Mouse (Mus musculus): ENCODE measurements at regions not wholly inside any gene's neighbourhood (a gene's known extent, or its start where the extent isn't known, plus 50 kb on each side); places are given as distances from the start of the nearest gene placed in this dataset.

- Histone ChIP-seq H3K9ac (ENCODE audit: insufficient read depth, low read depth) (no peak overlapping the region), H3K9me3 (replicated peaks; ENCODE audit: low read length) (no peaks in the 10 kb centered on the region), H3K27ac (ENCODE audit: insufficient read depth, low read depth) (no peak overlapping the region), H3K36me3 (replicated peaks in 1 of 2; ENCODE audit: control insufficient read depth in 1 of 2, insufficient read depth in 1 of 2, low read length in 1 of 2) (no peaks in the 10 kb centered on the region), H3K4me3 (replicated peaks in 1 of 3; ENCODE audit: low read depth in 2 of 3, low read length in 2 of 3, poor library complexity in 1 of 3) (no peak overlapping the region), H3K4me1 (ENCODE audit: control insufficient read depth in 1 of 2, insufficient read depth in 2 of 2) (peaks cover 10 to 35% of the 10 kb centered on the region in 2 experiments), H3K27me3 (replicated peaks) (no peaks in the 10 kb centered on the region), H3K4me2 (ENCODE audit: insufficient read depth, low read depth, poor library complexity, severe bottlenecking) (no peak overlapping the region), H3K79me2 (replicated peaks; ENCODE audit: control insufficient read depth, extremely low read depth, insufficient read depth, poor library complexity, severe bottlenecking) (no peaks in the 10 kb centered on the region)
- in situ Hi-C loops (cut with MboI; ENCODE audit: low pct_ligation_motif_present, low pct_unique_long_range_greater_than_20kb, low sequenced_read_pairs) (no loop called here), dilution Hi-C loops (cut with MboI; ENCODE audit: extremely low pct_ligation_motif_present, extremely low pct_unique_long_range_greater_than_20kb, low sequenced_read_pairs) (no loop called here)
- DNase-seq (ENCODE audit: extremely low read depth) = no peak
- TF ChIP-seq MYC (IDR thresholded peaks at IDR 0.05; ENCODE audit: low read depth, low read length) (no peak), MAZ (IDR thresholded peaks at IDR 0.05; ENCODE audit: low read depth, low read length) (no peak), TCF12 (IDR thresholded peaks at IDR 0.05; ENCODE audit: low read depth, low read length) (no peak), IRF4 (IDR thresholded peaks at IDR 0.05; ENCODE audit: low read depth, low read length) (no peak), POLR2A (IDR thresholded peaks at IDR 0.05; ENCODE audit: low read depth, low read length) (no peak), MEF2A (IDR thresholded peaks at IDR 0.05; ENCODE audit: borderline replicate concordance, low read depth, low read length) (no peak), CHD1 (IDR thresholded peaks at IDR 0.05; ENCODE audit: low read depth, low read length) (no peak), RAD21 (IDR thresholded peaks at IDR 0.05; ENCODE audit: low read depth, low read length) (no peak), CTCF (conservative IDR thresholded peaks at IDR 0.05 in 1 of 2, IDR thresholded peaks at IDR 0.05 in 1 of 2; ENCODE audit: low read depth in 2 of 2, low read length in 2 of 2) (no peak), TBP (conservative IDR thresholded peaks at IDR 0.05; ENCODE audit: low read depth, low read length) (no peak), JUN (IDR thresholded peaks at IDR 0.05; ENCODE audit: insufficient read depth, low read depth, low read length) (no peak), SIN3A (IDR thresholded peaks at IDR 0.05; ENCODE audit: low read length) (no peak)
Measured at GRCm38 (mm10) chr15:5511046-5511445, 267.1 kb upstream of the Ptger4 start.

- Histone ChIP-seq H3K4me3 (replicated peaks in 1 of 3; ENCODE audit: low read depth in 2 of 3, low read length in 2 of 3, poor library complexity in 1 of 3) (peak overlapping the region in 1 of 3 experiments; percentile 20), H3K27me3 (replicated peaks) (no peaks in the 10 kb centered on the region), H3K36me3 (replicated peaks in 1 of 2; ENCODE audit: control insufficient read depth in 1 of 2, insufficient read depth in 1 of 2, low read length in 1 of 2) (no peaks in the 10 kb centered on the region), H3K4me1 (ENCODE audit: control insufficient read depth in 1 of 2, insufficient read depth in 2 of 2) (peaks cover 15 to 44% of the 10 kb centered on the region in 2 experiments), H3K27ac (ENCODE audit: insufficient read depth, low read depth) (no peak overlapping the region), H3K9me3 (replicated peaks; ENCODE audit: low read length) (no peaks in the 10 kb centered on the region), H3K79me2 (replicated peaks; ENCODE audit: control insufficient read depth, extremely low read depth, insufficient read depth, poor library complexity, severe bottlenecking) (no peaks in the 10 kb centered on the region), H3K9ac (ENCODE audit: insufficient read depth, low read depth) (no peak overlapping the region), H3K4me2 (ENCODE audit: insufficient read depth, low read depth, poor library complexity, severe bottlenecking) (peak overlapping the region; percentile 0; the same call in 1 of the 2 replicates)
- peak; percentile 35 for DNase-seq (ENCODE audit: extremely low read depth)
- dilution Hi-C loops (cut with MboI; ENCODE audit: extremely low pct_ligation_motif_present, extremely low pct_unique_long_range_greater_than_20kb, low sequenced_read_pairs) = no loop called here
- in situ Hi-C loops (cut with MboI; ENCODE audit: low pct_ligation_motif_present, low pct_unique_long_range_greater_than_20kb, low sequenced_read_pairs) = no loop called here
- TF ChIP-seq RCOR1 (conservative IDR thresholded peaks at IDR 0.05; ENCODE audit: low read depth, low read length) (no peak), MXI1 (IDR thresholded peaks at IDR 0.05; ENCODE audit: low read depth, low read length) (no peak), MAZ (IDR thresholded peaks at IDR 0.05; ENCODE audit: low read depth, low read length) (no peak), TCF12 (IDR thresholded peaks at IDR 0.05; ENCODE audit: low read depth, low read length) (peak; percentile 21; the same call in 1 of the 2 replicates), ETS1 (conservative IDR thresholded peaks at IDR 0.05; ENCODE audit: low read depth, low read length) (peak; percentile 85), USF2 (conservative IDR thresholded peaks at IDR 0.05; ENCODE audit: low read depth, low read length) (no peak), JUND (conservative IDR thresholded peaks at IDR 0.05; ENCODE audit: low read depth, low read length) (peak; percentile 95), ZC3H11A (IDR thresholded peaks at IDR 0.05; ENCODE audit: low read depth, low read length) (no peak), NRF1 (IDR thresholded peaks at IDR 0.05; ENCODE audit: low read depth, low read length) (no peak), ELF1 (IDR thresholded peaks at IDR 0.05; ENCODE audit: low read depth, low read length) (no peak), ZNF384 (IDR thresholded peaks at IDR 0.05; ENCODE audit: low read depth, low read length) (peak; percentile 95), CHD2 (IDR thresholded peaks at IDR 0.05; ENCODE audit: low read length) (no peak), MAX (IDR thresholded peaks at IDR 0.05; ENCODE audit: low read length) (peak; percentile 59; the same call in 1 of the 2 replicates), BHLHE40 (IDR thresholded peaks at IDR 0.05; ENCODE audit: low read depth, low read length) (peak; percentile 85), MEF2A (IDR thresholded peaks at IDR 0.05; ENCODE audit: borderline replicate concordance, low read depth, low read length) (peak; percentile 93), MYC (IDR thresholded peaks at IDR 0.05; ENCODE audit: low read depth, low read length) (peak; percentile 84), JUN (IDR thresholded peaks at IDR 0.05; ENCODE audit: insufficient read depth, low read depth, low read length) (peak; percentile 87), PAX5 (IDR thresholded peaks at IDR 0.05; ENCODE audit: low read length) (no peak), EP300 (IDR thresholded peaks at IDR 0.05; ENCODE audit: low read length) (peak; percentile 89), MAFK (IDR thresholded peaks at IDR 0.05; ENCODE audit: insufficient replicate concordance, low read length) (no peak), SMC3 (IDR thresholded peaks at IDR 0.05; ENCODE audit: low read depth, low read length) (no peak), IRF4 (IDR thresholded peaks at IDR 0.05; ENCODE audit: low read depth, low read length) (peak; percentile 92), POLR2A (IDR thresholded peaks at IDR 0.05; ENCODE audit: low read depth, low read length) (no peak), SIN3A (IDR thresholded peaks at IDR 0.05; ENCODE audit: low read length) (no peak)
Measured at GRCm38 (mm10) chr15:5512546-5512945, 268.6 kb upstream of the Ptger4 start.
